8 mouse cellular contexts compared by ENCODE assay signal in genomic region chr19:16956319-16956718, GRCm38 (mm10). TPM values are rescaled to one million over a fixed set of nuclear protein-coding genes. Genes with fewer than 3 reads are reported as not detected.
DNase-seq lines count a peak whose midpoint lies in the region; ATAC-seq lines count a peak whose summit lies in the region.

No protein-coding gene starts in this region.

- no peaks in the 10 kb centered on the region for H3K9me3 ChIP-seq in heart, embryonic 16.5 days (replicated peaks; ENCODE audit: control insufficient read depth, low read length)

- H3K36me3 ChIP-seq in heart, embryonic 16.5 days (ENCODE audit: control insufficient read depth, insufficient read depth): no peaks in the 10 kb centered on the region

- H3K4me2 ChIP-seq in heart, embryonic 16.5 days (ENCODE audit: low read depth, low read length): peak overlapping the region; percentile 96

- no peak overlapping the region for H3K27ac ChIP-seq in heart, embryonic 16.5 days (ENCODE audit: low read length)

- H3K4me1 ChIP-seq in heart, embryonic 16.5 days (ENCODE audit: control insufficient read depth, insufficient read depth, low read length): peaks cover 8% of the 10 kb centered on the region

- 3% methylated on average over 7 of the region's 7 CpGs for WGBS in heart, embryonic 16.5 days

- peaks cover 9% of the 10 kb centered on the region for H3K27me3 ChIP-seq in heart, embryonic 16.5 days (ENCODE audit: control insufficient read depth, insufficient read depth, low read length)

- DNase-seq in adrenal gland, adult 2 months: peak; percentile 17
- DNase-seq in adrenal gland, postnatal 10 days: no peak
- DNase-seq in ES-CJ7 (ENCODE audit: low read depth, low spot score): peak; percentile 4
- DNase-seq in thymus, adult 18-20 months: no peak
- DNase-seq in right cerebral cortex, postnatal 36 days (ENCODE audit: low spot score in 2 of 2): no peak

- peak overlapping the region; percentile 55 for H3K9ac ChIP-seq in heart, embryonic 16.5 days (ENCODE audit: low read length)

- peak overlapping the region; percentile 60 for H3K4me3 ChIP-seq in heart, embryonic 16.5 days (ENCODE audit: low read length)

- peak; percentile 14 for ATAC-seq in heart, embryonic 16.5 days (replicated peaks; ENCODE audit: extremely low read depth, insufficient read depth, low FRiP score)
- ATAC-seq in megakaryocyte progenitor cell, adult 5-6 weeks (replicated peaks; ENCODE audit: poor library complexity): peak; percentile 7
- no peak for ATAC-seq in granulocyte monocyte progenitor cell, adult 5-6 weeks (replicated peaks; ENCODE audit: poor library complexity, severe bottlenecking)

RNA-seq across cellular contexts. Expression of gene Prune2, which starts 0.4 kb away (rescaled TPM):
- 10 to 100 TPM; 17.7 to 33.7 TPM for total RNA-seq in adrenal gland, adult 2 months (2021)
- polyA plus RNA-seq in adrenal gland, adult 2 months (2012; rRNA removed): 0.87 and 1.6 TPM in 2 replicates
- 10 to 100 TPM; 12.0 to 19.1 TPM for total RNA-seq in adrenal gland, postnatal 10 days (2021)
- polyA plus RNA-seq in heart, embryonic 16.5 days (2015; fragmentation: Nextera tagmentation; extraction: Ambion mirVana): 6.5 and 6.7 TPM in 2 replicates
- total RNA-seq in megakaryocyte progenitor cell, adult 5-6 weeks (2015): 0.46 and 1.8 TPM in 2 replicates
- 0.12 and 0.68 TPM in 2 replicates for total RNA-seq in megakaryocyte progenitor cell, adult 5-6 weeks (2017)
- 0.34 TPM in 1 of 2 replicates, not detected in the other for total RNA-seq in granulocyte monocyte progenitor cell, adult 5-6 weeks (2014; fragmentation: Nextera tagmentation)
- total RNA-seq in granulocyte monocyte progenitor cell, adult 5-6 weeks (2017): 1.8 and 2.7 TPM in 2 replicates

Comparison
In these comparisons a context has a peak if more than half of its experiments do, and no peak if none do; other contexts are left out.
1. DNase-seq: peak in adrenal gland, adult 2 months (single experiment) and ES-CJ7 (single experiment); none in adrenal gland, postnatal 10 days (single experiment), thymus, adult 18-20 months (0 of 2) and right cerebral cortex, postnatal 36 days (0 of 2).